Mouse (Mus musculus): Measurements from ENCODE around the gene Rap1gap. TPM values are rescaled to one million over a fixed set of nuclear protein-coding genes. Genes with fewer than 3 reads are reported as not detected.
A peak's percentile ranks its signal among the peaks of the same experiment; 100 is the strongest.

The Rap1gap gene
- polyA plus RNA-seq, 1 experiment: 1.3 TPM

DNA sequence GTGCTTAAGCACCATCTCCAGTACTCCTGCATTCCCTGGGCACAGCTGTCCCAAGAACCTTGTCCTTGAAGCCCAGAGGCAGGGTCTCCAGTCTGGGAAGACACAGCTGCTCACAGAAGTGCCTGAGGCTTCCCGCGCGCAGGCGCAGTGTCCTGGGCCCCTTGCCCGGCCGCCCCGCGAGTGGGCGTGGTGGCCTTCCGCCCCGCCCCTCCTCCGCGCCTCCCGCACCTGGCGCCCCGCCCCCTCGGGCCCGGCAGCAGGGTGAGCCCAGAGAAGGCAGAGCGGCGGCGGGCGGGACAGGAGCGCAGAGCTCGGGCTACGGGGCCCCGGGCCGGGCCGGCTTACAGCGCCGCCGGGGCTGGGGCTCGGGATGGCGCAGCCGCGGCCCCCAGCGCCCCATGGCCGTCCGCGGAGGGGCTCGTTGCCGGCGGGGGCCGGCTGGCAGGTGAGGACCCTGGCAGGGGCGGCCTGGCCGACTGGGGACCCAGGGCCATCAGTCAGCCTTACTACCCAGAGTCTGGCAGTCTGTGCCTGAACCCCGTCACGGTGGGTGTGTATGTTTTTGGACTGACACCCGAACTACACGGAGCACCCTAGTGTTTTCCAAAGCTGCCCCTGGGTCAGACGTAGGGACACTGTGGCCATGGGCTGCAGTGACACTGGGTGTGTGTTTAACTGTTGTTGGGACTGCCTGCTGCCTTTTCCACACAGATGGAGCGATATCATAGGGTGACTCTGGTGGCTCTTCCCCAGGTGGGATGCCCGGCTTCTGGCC, 42.9 kb downstream of the Rap1gap start:
- Histone ChIP-seq H3K4me2 (ENCODE audit: low read depth) (peak overlapping the region; percentile 96), H3K4me3 (no peak overlapping the region), H3ac (ENCODE audit: control insufficient read depth, insufficient read length) (no peak overlapping the region), H3K79me2 (ENCODE audit: control insufficient read depth, insufficient read depth) (no peaks in the 10 kb centered on the region), H3K36me3 (ENCODE audit: control insufficient read depth, insufficient read depth) (no peaks in the 10 kb centered on the region), H3K27me3 (ENCODE audit: control insufficient read depth, insufficient read depth, insufficient read length) (peaks cover 24% of the 10 kb centered on the region)
- no peak for TF ChIP-seq E2F4 (IDR thresholded peaks at IDR 0.05; ENCODE audit: insufficient read depth)
- TF ChIP-seq MYOG (IDR thresholded peaks at IDR 0.05; ENCODE audit: control insufficient read depth in 1 of 3, insufficient read depth in 1 of 3, insufficient read length in 2 of 3, low read depth in 2 of 3): peak in 1 of 3 experiments; percentile 63
- peak in 2 of 3 experiments; percentile 6 to 56 for TF ChIP-seq MYOD1 (IDR thresholded peaks at IDR 0.05; ENCODE audit: control insufficient read depth in 1 of 3, insufficient read length in 2 of 3, low read depth in 2 of 3)
- peak; percentile 24 for TF ChIP-seq POLR2A (IDR thresholded peaks at IDR 0.05; ENCODE audit: insufficient read length, low read depth)

DNA sequence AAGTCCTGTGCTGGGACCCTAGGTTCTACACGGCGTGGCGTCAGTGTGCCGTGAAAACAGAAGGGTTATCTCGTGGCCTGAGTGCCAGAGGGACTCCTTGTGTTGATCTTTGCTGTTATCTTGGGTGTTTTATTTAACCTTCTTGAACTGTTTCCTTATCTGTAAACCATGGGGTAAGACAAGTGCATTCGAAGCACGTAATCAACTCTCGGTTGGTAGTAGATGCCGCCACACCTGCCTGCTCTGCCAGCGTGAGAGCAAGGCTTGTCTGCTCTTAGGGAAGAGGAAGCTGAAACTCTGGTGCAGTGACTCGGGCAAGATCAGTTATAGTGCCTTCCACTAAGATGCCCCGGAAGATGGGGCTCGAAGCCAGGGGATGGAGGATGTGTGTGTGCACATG, 48.4 kb downstream of the Rap1gap start:
- H3K27me3 ChIP-seq (ENCODE audit: control insufficient read depth, insufficient read depth, insufficient read length): peaks cover 46% of the 10 kb centered on the region
- no peaks in the 10 kb centered on the region for H3K36me3 ChIP-seq (ENCODE audit: control insufficient read depth, insufficient read depth)
- H3K4me2 ChIP-seq (ENCODE audit: low read depth): no peak overlapping the region
- no peak overlapping the region for H3ac ChIP-seq (ENCODE audit: control insufficient read depth, insufficient read length)
- TF ChIP-seq USF1 (IDR thresholded peaks at IDR 0.05; ENCODE audit: low read depth) (no peak), MYOD1 (IDR thresholded peaks at IDR 0.05; ENCODE audit: control insufficient read depth in 1 of 3, insufficient read length in 2 of 3, low read depth in 2 of 3) (no peak), MYOG (IDR thresholded peaks at IDR 0.05; ENCODE audit: control insufficient read depth in 1 of 3, insufficient read depth in 1 of 3, insufficient read length in 2 of 3, low read depth in 2 of 3) (no peak), CEBPB (IDR thresholded peaks at IDR 0.05; ENCODE audit: insufficient read depth, poor library complexity, severe bottlenecking) (no peak), POLR2AphosphoS2 (IDR thresholded peaks at IDR 0.05; ENCODE audit: insufficient read length, low read depth) (no peak), SRF (IDR thresholded peaks at IDR 0.05; ENCODE audit: control insufficient read depth, insufficient read length, low read depth) (no peak), MAX (IDR thresholded peaks at IDR 0.05; ENCODE audit: low read depth) (no peak), REST (IDR thresholded peaks at IDR 0.05; ENCODE audit: insufficient read depth, insufficient read length) (no peak), TCF12 (IDR thresholded peaks at IDR 0.05; ENCODE audit: insufficient read depth, poor library complexity, severe bottlenecking) (no peak), E2F4 (IDR thresholded peaks at IDR 0.05; ENCODE audit: insufficient read depth) (no peak), POLR2A (IDR thresholded peaks at IDR 0.05; ENCODE audit: insufficient read length, low read depth) (no peak), TCF3 (IDR thresholded peaks at IDR 0.05; ENCODE audit: insufficient read length, low read depth) (no peak)
- H3K79me2 ChIP-seq (ENCODE audit: control insufficient read depth, insufficient read depth): no peaks in the 10 kb centered on the region
- no peak overlapping the region for H3K4me3 ChIP-seq

GRCm38 (mm10) chr4:137714020-137714624, 49.6 kb downstream of the Rap1gap start:
- Histone ChIP-seq H3K36me3 (ENCODE audit: control insufficient read depth, insufficient read depth) (no peaks in the 10 kb centered on the region), H3ac (ENCODE audit: control insufficient read depth, insufficient read length) (no peak overlapping the region), H3K4me3 (no peak overlapping the region), H3K79me2 (ENCODE audit: control insufficient read depth, insufficient read depth) (no peaks in the 10 kb centered on the region), H3K27me3 (ENCODE audit: control insufficient read depth, insufficient read depth, insufficient read length) (peaks cover 45% of the 10 kb centered on the region), H3K4me2 (ENCODE audit: low read depth) (no peak overlapping the region)
- TF ChIP-seq USF1 (IDR thresholded peaks at IDR 0.05; ENCODE audit: low read depth) (no peak), REST (IDR thresholded peaks at IDR 0.05; ENCODE audit: insufficient read depth, insufficient read length) (no peak), MYOG (IDR thresholded peaks at IDR 0.05; ENCODE audit: control insufficient read depth in 1 of 3, insufficient read depth in 1 of 3, insufficient read length in 2 of 3, low read depth in 2 of 3) (no peak), TCF12 (IDR thresholded peaks at IDR 0.05; ENCODE audit: insufficient read depth, poor library complexity, severe bottlenecking) (no peak), MAX (IDR thresholded peaks at IDR 0.05; ENCODE audit: low read depth) (no peak), MYOD1 (IDR thresholded peaks at IDR 0.05; ENCODE audit: control insufficient read depth in 1 of 3, insufficient read length in 2 of 3, low read depth in 2 of 3) (no peak), E2F4 (IDR thresholded peaks at IDR 0.05; ENCODE audit: insufficient read depth) (no peak)

- TF ChIP-seq MYOG (IDR thresholded peaks at IDR 0.05; ENCODE audit: control insufficient read depth in 1 of 3, insufficient read depth in 1 of 3, insufficient read length in 2 of 3, low read depth in 2 of 3) (no peak), CEBPB (IDR thresholded peaks at IDR 0.05; ENCODE audit: insufficient read depth, poor library complexity, severe bottlenecking) (no peak), TCF12 (IDR thresholded peaks at IDR 0.05; ENCODE audit: insufficient read depth, poor library complexity, severe bottlenecking) (no peak), SRF (IDR thresholded peaks at IDR 0.05; ENCODE audit: control insufficient read depth, insufficient read length, low read depth) (no peak), POLR2A (IDR thresholded peaks at IDR 0.05; ENCODE audit: insufficient read length, low read depth) (no peak), USF1 (IDR thresholded peaks at IDR 0.05; ENCODE audit: low read depth) (no peak), POLR2AphosphoS2 (IDR thresholded peaks at IDR 0.05; ENCODE audit: insufficient read length, low read depth) (no peak), MYOD1 (IDR thresholded peaks at IDR 0.05; ENCODE audit: control insufficient read depth in 1 of 3, insufficient read length in 2 of 3, low read depth in 2 of 3) (no peak), TCF3 (IDR thresholded peaks at IDR 0.05; ENCODE audit: insufficient read length, low read depth) (no peak), E2F4 (IDR thresholded peaks at IDR 0.05; ENCODE audit: insufficient read depth) (no peak), MAX (IDR thresholded peaks at IDR 0.05; ENCODE audit: low read depth) (no peak), REST (IDR thresholded peaks at IDR 0.05; ENCODE audit: insufficient read depth, insufficient read length) (no peak)
- Histone ChIP-seq H3K4me2 (ENCODE audit: low read depth) (no peak overlapping the region), H3ac (ENCODE audit: control insufficient read depth, insufficient read length) (no peak overlapping the region), H3K36me3 (ENCODE audit: control insufficient read depth, insufficient read depth) (no peaks in the 10 kb centered on the region), H3K27me3 (ENCODE audit: control insufficient read depth, insufficient read depth, insufficient read length) (peaks cover 32% of the 10 kb centered on the region), H3K79me2 (ENCODE audit: control insufficient read depth, insufficient read depth) (no peaks in the 10 kb centered on the region), H3K4me3 (no peak overlapping the region)
These were observed 52.5 kb downstream of the Rap1gap start for GRCm38 (mm10) chr4:137717005-137717404.
